Mouse (Mus musculus): Measurements from ENCODE around the gene Cnga3. TPM values are rescaled to one million over a fixed set of nuclear protein-coding genes. Genes with fewer than 3 reads are reported as not detected.

Cnga3 gene
- polyA plus RNA-seq (2012; rRNA removed): 0.11 and 0.14 TPM in 2 replicates

GRCm38 (mm10) chr1:37214144-37214543 is at the start of gene Cnga3:
Gene Cnga3 (plus strand): TSS chr1:37214434.

GRCm38 (mm10) chr1:37299540-37300491 is 85.6 kb downstream of the Cnga3 start, which contains the start of gene Inpp4a:
Gene Inpp4a (plus strand): TSS chr1:37299865.

Other genes with a start within 250 kb of the Cnga3 start
- gene Vwa3b, start 187.8 kb upstream of the Cnga3 start, polyA plus RNA-seq (2012; rRNA removed): 0.53 and 0.66 TPM in 2 replicates
- 27.9 and 32.3 TPM in 2 replicates for gene Inpp4a, start 85.4 kb downstream of the Cnga3 start, polyA plus RNA-seq (2012; rRNA removed)
- 46.8 and 47.6 TPM in 2 replicates for gene Coa5, start 215.7 kb downstream of the Cnga3 start, polyA plus RNA-seq (2012; rRNA removed)
- gene Unc50, start 215.7 kb downstream of the Cnga3 start, polyA plus RNA-seq (2012; rRNA removed): 91.6 and 97.9 TPM in 2 replicates

All from central nervous system, embryonic 14 days (tissue).